Mouse (Mus musculus): ENCODE data around the gene Sema7a.

- peak; percentile 81 for TF ChIP-seq CTCF (IDR thresholded peaks at IDR 0.05; ENCODE audit: control insufficient read depth, insufficient read depth, low read length)
- no peak for TF ChIP-seq POLR2A (IDR thresholded peaks at IDR 0.05; ENCODE audit: borderline replicate concordance, control insufficient read depth, low read depth, low read length)
These were observed 50.7 kb downstream of the Sema7a start for GRCm38 (mm10) chr9:57990438-57991110.

Measured in bone marrow, adult 2 months (tissue).